Comparison of ENCODE assay signal across 21 mouse cellular contexts in genomic region chr8:87982936-87983335, GRCm38 (mm10). TPM values are rescaled to one million over a fixed set of nuclear protein-coding genes. Genes with fewer than 3 reads are reported as not detected.
"Had no signal": no experiment of that assay in that cellular context is flagged by ENCODE, and none has a peak within 500 bp of the region (broad histone marks: within the 10 kb centered on the region; RNA-seq: fewer than 3 reads in every experiment).

No protein-coding gene starts in this region.

- ATAC-seq: liver, postnatal 0 days; lung, postnatal 0 days; midbrain, embryonic 13.5 days; midbrain, embryonic 16.5 days had no signal

- H3K9ac ChIP-seq: limb, embryonic 15.5 days; liver, embryonic 14.5 days; liver, postnatal 0 days; lung, embryonic 14.5 days; midbrain, embryonic 13.5 days; neural tube, embryonic 13.5 days had no signal

- H3K27ac ChIP-seq: layer of hippocampus, adult 2 months; limb, embryonic 15.5 days; liver, embryonic 14.5 days; midbrain, embryonic 10.5 days; midbrain, embryonic 13.5 days; neural tube, embryonic 13.5 days had no signal

- DNase-seq: kidney, adult 18-20 months; kidney, postnatal 25 days; layer of hippocampus, adult 9-11 months; liver, postnatal 0 days; lung, embryonic 14.5 days; retina, postnatal 1 day; thymus, adult 18-20 months; thymus, postnatal 36 days had no signal

- H3K4me1 ChIP-seq: limb, embryonic 15.5 days; midbrain, embryonic 13.5 days; neural tube, embryonic 13.5 days had no signal

- H3K4me2 ChIP-seq: limb, embryonic 15.5 days; liver, embryonic 11.5 days; lung, embryonic 14.5 days; midbrain, embryonic 13.5 days; neural tube, embryonic 13.5 days had no signal

- H3K27me3 ChIP-seq: limb, embryonic 15.5 days; midbrain, embryonic 13.5 days; neural tube, embryonic 13.5 days had no signal

- H3K4me3 ChIP-seq: layer of hippocampus, adult 2 months; limb, embryonic 15.5 days; megakaryocyte, embryonic 14.5 days; midbrain, embryonic 10.5 days; midbrain, embryonic 13.5 days; myocyte; neural tube, embryonic 13.5 days had no signal

- H3K9me3 ChIP-seq: limb, embryonic 15.5 days; midbrain, embryonic 10.5 days; midbrain, embryonic 13.5 days; neural tube, embryonic 13.5 days had no signal

- H3K36me3 ChIP-seq: limb, embryonic 15.5 days; midbrain, embryonic 10.5 days; midbrain, embryonic 13.5 days; neural tube, embryonic 13.5 days had no signal

RNA-seq across cellular contexts. Expression of gene Zfp423, which starts 23.5 kb away (rescaled TPM):
- total RNA-seq: monocyte, adult 5-6 weeks; neutrophil, adult 5-6 weeks had no signal
